Mouse (Mus musculus): ENCODE measurements at regions not wholly inside any gene's neighbourhood (a gene's known extent, or its start where the extent isn't known, plus 50 kb on each side); places are given as distances from the start of the nearest gene placed in this dataset.

GRCm38 (mm10) chr7:95789424-95789823, 381.6 kb upstream of the Tenm4 start:
- no peak for TF ChIP-seq CTCF (IDR thresholded peaks at IDR 0.05; ENCODE audit: extremely low read depth, insufficient read depth, low read length)
- TF ChIP-seq POLR2A (IDR thresholded peaks at IDR 0.05; ENCODE audit: extremely low read depth, insufficient read depth, low read length), result no peak
